Mouse (Mus musculus) forebrain, embryonic 10.5 days (tissue): Measurements from ENCODE around the gene Masp2. TPM values are rescaled to one million over a fixed set of nuclear protein-coding genes. Genes with fewer than 3 reads are reported as not detected.

ENCODE experiments used
- DNase-seq: peaks from one replicate; pipeline ENCODE4 v3.0.0-alpha.2; 2017; ENCODE audit warnings: low spot score; ENCODE audit errors: extremely low spot score
- H3K27ac ChIP-seq: fragments of 300-500 bp; sonication (generic); 2 replicates; pipeline ENCODE4 v1.5.1; 2016; ENCODE audit warnings: mild to moderate bottlenecking
- H3K27me3 ChIP-seq: fragments of 300-500 bp; sonication (generic); 2 replicates; pipeline ENCODE4 v1.6.1; 2016; ENCODE audit warnings: mild to moderate bottlenecking; ENCODE audit not compliant: poor library complexity, severe bottlenecking
- H3K36me3 ChIP-seq: fragments of 300-500 bp; sonication (generic); replicated peaks from 2 replicates; pipeline ENCODE4 v1.6.1; 2016; ENCODE audit warnings: mild to moderate bottlenecking, moderate library complexity
- H3K4me1 ChIP-seq: fragments of 300-500 bp; sonication (generic); 2 replicates; pipeline ENCODE4 v1.6.1; 2016
- H3K4me3 ChIP-seq: fragments of 300-500 bp; sonication (generic); 2 replicates; pipeline ENCODE4 v1.5.1; 2016; ENCODE audit warnings: mild to moderate bottlenecking, moderate library complexity
- H3K9me3 ChIP-seq: fragments of 300-500 bp; sonication (generic); 2 replicates; pipeline ENCODE4 v1.6.1; 2016; ENCODE audit warnings: mild to moderate bottlenecking, moderate library complexity
- WGBS: fragments of 180-500 bp; shearing (Covaris S2); methylation state at CpG from one replicate; pipeline ENCODE4 v1.1.7; 2016; 5-methylcytosine and 5-hydroxymethylcytosine counted together
- polyA plus RNA-seq: library from polyadenylated mRNA; unstranded; fragments of >200 nt; fragmentation: Nextera tagmentation; extraction: Ambion mirVana; gene quantifications from 2 replicates; pipeline ENCODE4 v1.2.1, GENCODE M21; 2016

The Masp2 gene
- polyA plus RNA-seq, 1 experiment from 2014 or later = not detected

DNA sequence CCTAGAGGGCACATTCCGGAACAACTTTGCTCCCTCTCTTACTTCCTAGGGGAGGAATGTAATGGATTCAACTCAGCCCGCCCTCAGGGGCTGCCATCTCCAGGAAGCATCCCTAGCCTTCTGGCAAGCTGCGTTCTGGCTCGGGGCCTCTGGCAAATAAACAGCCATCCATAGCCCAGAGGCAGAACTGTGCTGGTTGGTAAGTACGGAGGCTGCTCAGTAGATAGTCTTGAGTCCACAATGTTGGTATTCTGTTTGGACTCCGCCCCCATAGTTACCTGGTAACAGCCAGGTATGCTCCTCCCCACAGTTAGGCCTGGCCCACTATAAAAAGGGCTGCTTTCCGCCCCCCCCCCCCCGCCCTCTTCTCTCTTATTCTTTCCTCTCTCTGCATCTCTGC lies 12.8 kb upstream of the Masp2 start:
- no peaks in the 10 kb centered on the region for H3K27me3 ChIP-seq
- no peak overlapping the region for H3K4me3 ChIP-seq
- no peak overlapping the region for H3K27ac ChIP-seq
- 63% methylated on average over 7 of the region's 8 CpGs for WGBS
- peaks cover 23% of the 10 kb centered on the region for H3K36me3 ChIP-seq
- no peak for DNase-seq
- H3K4me1 ChIP-seq = peaks cover 35% of the 10 kb centered on the region
- H3K9me3 ChIP-seq = no peaks in the 10 kb centered on the region

DNA sequence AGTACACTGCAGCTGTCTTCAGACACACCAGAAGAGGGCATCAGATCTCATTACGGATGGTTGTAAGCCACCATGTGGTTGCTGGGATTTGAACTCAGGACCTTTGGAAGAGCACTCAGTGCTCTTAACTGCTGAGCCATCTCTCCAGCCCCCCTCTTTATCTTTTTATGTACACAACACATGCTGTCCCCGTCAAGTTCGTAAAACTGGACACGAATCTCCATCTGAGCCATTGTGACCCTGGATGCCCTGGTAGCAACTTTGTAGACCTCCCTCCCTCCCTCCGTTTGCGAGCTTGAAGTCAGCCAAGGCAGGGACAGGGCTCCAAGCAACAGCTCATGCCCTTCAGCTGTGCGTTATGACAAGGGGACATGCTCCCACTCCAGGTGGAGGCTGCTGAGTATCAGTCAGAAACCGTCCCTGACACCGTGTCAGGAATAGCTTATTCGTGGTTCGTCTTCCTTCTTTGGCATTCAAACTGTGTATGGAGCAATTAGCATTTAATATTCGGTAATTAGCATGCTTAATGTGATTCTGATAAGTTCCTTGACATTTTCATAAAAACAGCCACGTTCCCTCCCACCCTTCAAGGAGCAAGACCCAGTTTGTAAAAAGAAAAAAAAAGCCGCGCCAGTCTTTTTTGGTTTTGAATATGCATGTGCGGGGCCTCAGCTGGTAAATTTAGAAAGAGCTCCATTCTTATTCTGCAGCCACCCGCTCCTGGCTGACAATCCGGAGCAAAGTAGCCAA lies 11.8 kb upstream of the Masp2 start:
- no peaks in the 10 kb centered on the region for H3K9me3 ChIP-seq
- H3K4me1 ChIP-seq = peaks cover 46% of the 10 kb centered on the region
- peak overlapping the region; percentile 93 for H3K27ac ChIP-seq
- peaks cover 33% of the 10 kb centered on the region for H3K36me3 ChIP-seq
- H3K4me3 ChIP-seq = peak overlapping the region; percentile 95
- 11% methylated on average over 18 of the region's 18 CpGs for WGBS
- no peaks in the 10 kb centered on the region for H3K27me3 ChIP-seq
- DNase-seq = peak; percentile 46

DNA sequence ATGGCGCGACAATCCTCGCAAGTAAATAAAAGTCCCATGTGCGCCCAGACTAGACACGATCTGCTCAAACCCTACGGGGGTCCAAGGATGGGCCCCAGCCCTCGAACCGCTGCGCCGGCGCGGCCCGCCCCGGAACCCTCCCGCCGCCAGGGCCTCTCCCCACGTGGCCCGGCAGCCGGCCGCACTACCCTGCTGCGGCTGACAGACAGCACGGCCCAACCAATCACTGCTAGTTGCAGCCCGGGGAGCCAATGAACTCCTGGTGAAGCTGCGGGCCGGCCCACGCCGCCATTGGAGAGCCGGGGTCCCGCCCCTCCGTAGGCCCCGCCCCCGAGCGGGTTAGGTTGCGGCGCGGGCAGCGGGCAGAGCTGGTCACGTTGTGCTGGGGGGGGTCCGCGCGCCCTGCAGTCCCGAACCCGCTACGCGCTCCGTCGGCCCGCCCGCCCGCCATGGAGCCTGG lies 11.2 kb upstream of the Masp2 start, which contains the start of gene Srm:
Gene Srm (plus strand): TSS at position 333 of the 460 bp plus-strand sequence.
- H3K36me3 ChIP-seq = peaks cover 40% of the 10 kb centered on the region
- H3K9me3 ChIP-seq = no peaks in the 10 kb centered on the region
- peaks cover 52% of the 10 kb centered on the region for H3K4me1 ChIP-seq
- peak within 1 kb of the TSS; percentile 93 for H3K27ac ChIP-seq
- H3K4me3 ChIP-seq = peak within 1 kb of the TSS; percentile 95
- WGBS = under 1% methylated on average over 42 of the region's 50 CpGs
- peak; percentile 95 for DNase-seq
- no peaks in the 10 kb centered on the region for H3K27me3 ChIP-seq

DNA sequence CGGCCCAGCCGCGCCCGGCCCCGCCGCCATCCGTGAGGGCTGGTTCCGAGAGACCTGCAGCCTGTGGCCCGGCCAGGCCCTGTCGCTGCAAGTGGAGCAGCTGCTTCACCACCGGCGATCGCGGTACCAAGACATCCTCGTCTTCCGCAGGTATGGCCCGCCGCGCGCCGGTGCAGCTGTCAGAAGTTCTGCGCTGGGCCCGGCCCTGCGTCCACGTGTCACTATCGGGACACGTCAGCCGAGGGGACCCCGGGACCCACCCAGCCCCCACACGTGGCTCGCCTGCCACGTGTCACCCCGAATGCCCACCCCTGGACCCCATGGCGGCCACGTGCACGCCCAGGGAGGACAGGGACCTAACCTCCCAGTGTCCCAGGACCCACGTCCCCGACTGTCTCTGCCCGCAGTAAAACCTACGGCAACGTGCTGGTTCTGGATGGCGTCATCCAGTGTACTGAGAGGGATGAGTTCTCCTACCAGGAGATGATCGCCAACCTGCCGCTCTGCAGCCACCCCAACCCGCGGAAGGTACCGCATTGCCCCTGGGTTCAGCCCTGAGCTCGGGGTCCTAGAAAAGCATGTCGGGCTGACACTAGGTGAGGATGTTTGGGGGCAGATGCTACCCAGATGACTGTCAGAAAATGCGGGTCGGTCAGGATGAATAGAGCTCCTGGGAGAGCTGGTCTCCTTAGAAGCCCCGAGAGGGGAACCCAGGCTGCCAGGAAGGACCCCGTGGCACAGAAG lies 10.5 kb upstream of the Masp2 start:
- H3K36me3 ChIP-seq = peaks cover 46% of the 10 kb centered on the region
- DNase-seq = peak; percentile 39
- WGBS = under 1% methylated on average over 53 of the region's 53 CpGs
- H3K27ac ChIP-seq = peak overlapping the region; percentile 93
- H3K9me3 ChIP-seq = no peaks in the 10 kb centered on the region
- peak overlapping the region; percentile 95 for H3K4me3 ChIP-seq
- no peaks in the 10 kb centered on the region for H3K27me3 ChIP-seq
- peaks cover 54% of the 10 kb centered on the region for H3K4me1 ChIP-seq

DNA sequence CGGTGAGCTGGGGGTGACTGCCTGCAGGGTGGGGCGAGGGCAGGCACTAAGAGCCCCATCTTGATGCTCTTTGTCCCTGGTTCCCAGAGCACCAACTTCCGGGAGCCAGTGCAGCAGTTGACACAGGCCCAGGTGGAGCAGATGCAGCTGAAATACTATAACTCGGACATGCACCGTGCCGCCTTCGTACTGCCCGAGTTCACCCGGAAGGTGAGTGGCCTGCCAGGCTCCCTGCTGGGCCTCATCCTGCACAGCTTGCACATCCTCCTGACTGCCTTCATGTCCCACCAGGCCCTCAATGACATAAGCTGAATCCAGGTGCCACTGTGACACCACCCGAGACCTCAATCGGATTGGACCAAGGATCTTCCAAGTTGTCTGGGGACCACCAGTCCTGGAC lies 8.4 kb upstream of the Masp2 start:
- 96% methylated on average over 11 of the region's 11 CpGs for WGBS
- H3K4me3 ChIP-seq = peak overlapping the region; percentile 95; the same call in 1 of the 2 replicates
- H3K36me3 ChIP-seq = peaks cover 67% of the 10 kb centered on the region
- no peak overlapping the region for H3K27ac ChIP-seq
- H3K4me1 ChIP-seq = peaks cover 54% of the 10 kb centered on the region
- peaks cover 10% of the 10 kb centered on the region; the same call in 1 of the 2 replicates for H3K9me3 ChIP-seq
- no peaks in the 10 kb centered on the region for H3K27me3 ChIP-seq
- DNase-seq = no peak

DNA sequence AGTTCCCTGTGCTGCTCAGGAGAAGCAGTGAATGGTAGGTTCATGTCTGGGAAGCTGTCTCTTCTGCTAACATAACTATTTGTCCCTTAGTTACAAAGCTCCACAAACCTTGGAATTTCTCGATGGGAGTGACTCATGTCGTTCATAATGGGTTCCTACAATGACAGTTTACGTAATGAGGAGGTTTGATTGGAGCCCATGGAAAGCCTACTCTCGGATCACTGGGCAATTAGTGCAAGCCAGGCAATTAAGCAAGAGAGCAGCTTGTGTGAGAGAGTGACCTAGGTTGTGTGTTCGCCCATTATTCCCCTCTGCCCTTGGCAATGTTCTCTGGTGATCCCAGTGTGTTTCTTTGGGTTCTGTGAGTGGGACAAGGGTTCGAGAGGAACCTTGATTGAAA lies 6.4 kb upstream of the Masp2 start:
- DNase-seq = no peak
- peaks cover 81% of the 10 kb centered on the region for H3K36me3 ChIP-seq
- H3K4me1 ChIP-seq = peaks cover 49% of the 10 kb centered on the region
- WGBS = 81% methylated on average over 6 of the region's 6 CpGs
- peaks cover 15% of the 10 kb centered on the region; the same call in 1 of the 2 replicates for H3K9me3 ChIP-seq
- peak overlapping the region; percentile 32; the same call in 1 of the 2 replicates for H3K27ac ChIP-seq
- H3K4me3 ChIP-seq = no peak overlapping the region
- H3K27me3 ChIP-seq = no peaks in the 10 kb centered on the region

DNA sequence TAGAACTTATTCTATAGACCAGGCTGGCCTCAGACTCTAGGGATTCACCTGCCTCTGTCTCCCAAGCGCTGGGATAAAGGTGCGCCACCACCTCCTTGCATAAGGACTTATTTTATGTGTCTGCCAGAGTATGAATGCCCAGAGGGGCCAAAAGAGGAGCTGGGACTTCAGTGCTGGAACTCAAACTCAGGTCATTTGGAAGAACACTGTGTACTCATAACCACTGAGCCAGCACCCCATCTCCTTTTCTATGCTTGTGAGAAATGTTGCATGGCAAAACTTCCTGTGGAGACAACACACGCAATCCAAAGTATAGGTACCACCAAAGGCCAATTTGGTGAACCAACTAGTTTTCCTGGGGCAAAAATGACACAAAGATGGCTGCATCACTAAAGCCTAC lies 5.6 kb upstream of the Masp2 start:
- WGBS = 94% methylated on average over 3 of the region's 3 CpGs

DNA sequence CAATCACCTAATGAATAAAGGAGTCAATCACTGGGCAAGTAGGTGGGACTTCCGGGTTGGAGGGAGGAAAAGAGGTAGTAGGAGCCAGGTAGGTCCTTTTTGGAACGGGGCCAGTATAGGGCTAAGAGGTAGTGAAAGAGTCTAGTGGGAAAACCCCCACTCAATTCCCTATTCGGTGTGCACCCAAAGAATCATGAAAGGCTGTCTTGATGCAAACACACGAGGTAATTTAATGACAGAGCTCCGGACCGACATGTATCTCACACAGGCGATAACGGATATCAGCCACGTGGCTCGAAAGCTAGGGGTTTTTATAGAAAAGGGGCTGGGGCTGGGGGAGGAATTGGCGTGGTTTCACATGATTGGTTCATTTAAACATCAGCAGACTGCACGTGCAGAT lies 3.5 kb upstream of the Masp2 start:
- H3K9me3 ChIP-seq = peaks cover 15% of the 10 kb centered on the region; the same call in 1 of the 2 replicates
- H3K27me3 ChIP-seq = no peaks in the 10 kb centered on the region
- no peak overlapping the region for H3K27ac ChIP-seq
- WGBS = 97% methylated on average over 12 of the region's 12 CpGs
- H3K36me3 ChIP-seq = peaks cover 66% of the 10 kb centered on the region
- H3K4me1 ChIP-seq = peaks cover 30% of the 10 kb centered on the region
- H3K4me3 ChIP-seq = no peak overlapping the region
- DNase-seq = no peak

More for the DNA sequence above, 5.6 kb upstream of the Masp2 start:
- DNase-seq = no peak
- no peaks in the 10 kb centered on the region for H3K27me3 ChIP-seq
- H3K4me1 ChIP-seq = peaks cover 45% of the 10 kb centered on the region
- no peak overlapping the region for H3K4me3 ChIP-seq
- H3K36me3 ChIP-seq = peaks cover 81% of the 10 kb centered on the region
- H3K27ac ChIP-seq = no peak overlapping the region
- peaks cover 15% of the 10 kb centered on the region; the same call in 1 of the 2 replicates for H3K9me3 ChIP-seq

DNA sequence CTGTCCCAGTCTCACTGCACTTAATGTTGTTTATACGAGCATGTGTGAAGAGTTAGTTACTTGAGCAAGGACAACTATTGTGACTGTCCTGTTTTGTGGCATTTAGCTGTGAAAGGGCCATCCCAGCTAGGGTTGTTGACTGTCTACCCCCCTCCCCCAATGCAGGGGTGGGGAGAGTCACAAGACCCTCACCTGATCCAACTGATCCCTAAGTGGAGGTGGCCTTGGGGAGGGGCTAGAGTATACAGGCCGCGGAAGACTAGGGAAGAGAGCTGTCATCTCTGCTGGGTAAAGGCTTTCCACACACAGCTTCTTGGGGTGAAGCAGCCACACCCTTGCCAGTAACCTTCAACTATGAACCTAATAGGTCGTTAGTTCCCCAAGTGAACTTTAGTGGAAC lies 2.0 kb upstream of the Masp2 start:
- Histone ChIP-seq H3K4me1 (peaks cover 28% of the 10 kb centered on the region), H3K9me3 (peaks cover 15% of the 10 kb centered on the region; the same call in 1 of the 2 replicates), H3K4me3 (no peak overlapping the region), H3K27ac (no peak overlapping the region), H3K27me3 (no peaks in the 10 kb centered on the region), H3K36me3 (peaks cover 51% of the 10 kb centered on the region)
- DNase-seq = no peak
- 94% methylated on average over 4 of the region's 4 CpGs for WGBS

DNA sequence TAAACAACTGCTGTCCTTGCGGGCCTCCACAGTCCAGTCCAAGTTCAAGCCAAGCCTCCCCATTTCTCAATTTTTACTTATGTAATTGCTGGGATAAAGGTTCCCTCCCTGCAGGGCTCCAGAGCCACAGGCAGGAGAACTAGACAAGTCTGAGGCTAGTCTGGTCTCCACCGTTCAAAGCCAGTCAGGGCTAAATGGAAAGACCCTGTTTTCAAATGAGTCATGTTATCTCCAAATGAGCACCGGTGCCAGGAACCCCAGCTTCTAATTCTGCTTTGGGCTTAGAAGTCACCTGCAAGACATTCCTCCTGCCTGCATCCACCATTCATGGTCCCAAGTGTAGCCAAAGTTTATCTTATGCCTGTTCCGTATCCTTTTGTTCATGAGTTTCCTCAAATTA lies 483 bp upstream of the Masp2 start:
- Histone ChIP-seq H3K4me1 (0 out of 2 replicates have a peak, but pooled peaks cover 16% of the 10 kb centered on the region), H3K9me3 (peaks cover 15% of the 10 kb centered on the region; the same call in 1 of the 2 replicates), H3K27me3 (no peaks in the 10 kb centered on the region), H3K4me3 (no peak overlapping the region), H3K36me3 (peaks cover 35% of the 10 kb centered on the region), H3K27ac (no peak overlapping the region)
- WGBS = 91% methylated on average over 4 of the region's 4 CpGs
- DNase-seq = no peak

DNA sequence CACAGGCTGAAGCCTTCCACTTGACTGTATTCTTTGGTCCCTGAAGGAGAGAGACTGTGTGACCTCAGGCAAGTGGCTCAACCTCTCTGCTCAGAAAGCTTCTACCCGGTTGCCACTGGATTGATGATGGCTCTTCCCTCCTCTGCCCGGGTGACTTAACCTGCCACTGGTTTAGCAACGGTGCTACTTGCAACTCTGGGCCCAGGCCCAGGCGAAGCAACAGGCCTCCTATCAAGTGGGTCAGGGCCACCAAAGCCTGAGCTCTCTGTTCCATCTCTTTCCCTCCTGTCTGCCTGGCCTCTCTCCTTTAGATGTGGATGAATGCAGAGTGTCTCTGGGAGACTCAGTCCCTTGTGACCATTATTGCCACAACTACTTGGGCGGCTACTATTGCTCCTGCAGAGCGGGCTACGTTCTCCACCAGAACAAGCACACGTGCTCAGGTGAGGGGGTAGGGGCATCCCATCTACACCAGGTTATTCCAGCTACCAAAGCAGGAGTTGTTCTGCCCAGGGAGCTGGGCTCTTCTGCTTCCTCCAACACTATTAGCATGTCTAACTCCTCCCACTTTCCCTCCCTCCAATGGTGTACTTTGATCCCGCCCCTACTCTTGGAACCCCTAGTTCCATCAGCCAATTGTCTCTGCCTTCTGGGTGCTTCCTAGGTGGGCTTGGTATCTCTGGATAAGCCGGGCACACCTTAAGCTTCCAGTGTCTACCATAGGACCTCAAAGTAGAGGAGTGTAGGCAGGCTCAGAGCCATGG lies 1.2 kb downstream of the Masp2 start:
- 74% methylated on average over 10 of the region's 10 CpGs for WGBS
- 0 out of 2 replicates have a peak, but pooled peaks cover 16% of the 10 kb centered on the region for H3K4me1 ChIP-seq
- DNase-seq = no peak
- H3K36me3 ChIP-seq = peaks cover 23% of the 10 kb centered on the region
- H3K4me3 ChIP-seq = no peak overlapping the region
- no peak overlapping the region for H3K27ac ChIP-seq
- H3K27me3 ChIP-seq = no peaks in the 10 kb centered on the region
- H3K9me3 ChIP-seq = peaks cover 9% of the 10 kb centered on the region; the same call in 1 of the 2 replicates

DNA sequence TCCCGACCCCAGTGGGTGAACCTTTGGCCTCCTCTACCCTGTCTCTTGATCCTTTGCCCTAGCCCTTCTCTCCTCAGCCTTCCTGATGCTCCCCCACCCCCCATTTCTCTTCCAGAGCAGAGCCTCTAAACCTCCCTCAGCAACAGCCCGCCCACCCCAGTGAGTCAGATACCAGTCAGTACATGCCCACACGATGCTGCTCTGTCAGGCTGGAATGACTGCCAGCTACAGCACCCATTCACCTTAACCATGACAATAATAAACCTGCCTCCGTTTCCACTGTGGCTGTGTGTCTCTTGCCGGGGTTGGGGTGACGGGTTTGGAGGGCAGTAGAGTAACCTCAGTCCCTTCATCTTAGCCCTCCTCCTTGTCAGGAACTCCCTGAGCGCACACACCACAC lies 1.8 kb downstream of the Masp2 start:
- H3K36me3 ChIP-seq = peaks cover 20% of the 10 kb centered on the region
- H3K27ac ChIP-seq = no peak overlapping the region
- H3K4me1 ChIP-seq = 0 out of 2 replicates have a peak, but pooled peaks cover 16% of the 10 kb centered on the region
- WGBS = 77% methylated on average over 7 of the region's 7 CpGs
- no peak overlapping the region for H3K4me3 ChIP-seq
- no peaks in the 10 kb centered on the region for H3K27me3 ChIP-seq
- no peak for DNase-seq
- peaks cover 3% of the 10 kb centered on the region; the same call in 1 of the 2 replicates for H3K9me3 ChIP-seq
